13 mouse cellular contexts compared by ENCODE assay signal in the genomic region with DNA sequence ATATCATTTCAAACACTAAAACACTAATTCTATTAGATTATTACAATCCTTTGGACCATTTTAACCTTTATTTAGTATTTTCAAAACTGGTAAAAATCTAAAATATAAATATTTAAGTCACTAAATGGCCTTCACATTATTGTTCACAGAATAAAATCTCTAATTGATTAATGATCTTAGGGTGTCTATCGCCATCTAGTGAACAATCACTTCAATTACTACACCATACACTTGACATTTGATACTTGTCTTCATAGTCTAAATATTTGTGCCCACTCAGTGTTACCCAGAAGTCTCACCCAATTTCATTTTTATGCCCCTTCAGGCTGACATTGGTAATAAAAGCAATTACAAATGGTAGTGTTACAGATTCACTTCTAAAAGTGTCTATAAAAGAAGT.
DNase-seq lines count a peak whose midpoint lies in the region; ATAC-seq and TF ChIP-seq lines count a peak whose summit lies in the region.
"Had no signal": no experiment of that assay in that cellular context is flagged by ENCODE, and none has a peak within 500 bp of the region (broad histone marks: within the 10 kb centered on the region; RNA-seq: fewer than 3 reads in every experiment).

No protein-coding gene starts in this region.

- H3K27me3 ChIP-seq in forebrain, embryonic 14.5 days (replicated peaks; ENCODE audit: control insufficient read depth, insufficient read depth, low read length) = no peaks in the 10 kb centered on the region
- H3K27me3 ChIP-seq in forebrain, embryonic 12.5 days = no peaks in the 10 kb centered on the region
- no peaks in the 10 kb centered on the region for H3K27me3 ChIP-seq in limb, embryonic 14.5 days (ENCODE audit: control insufficient read depth, insufficient read depth, low read length)
- no peaks in the 10 kb centered on the region for H3K27me3 ChIP-seq in limb, embryonic 10.5 days (ENCODE audit: low read depth, poor library complexity, severe bottlenecking)
- no peaks in the 10 kb centered on the region for H3K27me3 ChIP-seq in CH12.LX (replicated peaks)
- H3K27me3 ChIP-seq: embryonic facial prominence, embryonic 12.5 days; heart, embryonic 13.5 days; stomach, embryonic 15.5 days had no signal

- in situ Hi-C loops in CH12.LX (cut with MboI; ENCODE audit: low pct_ligation_motif_present, low pct_unique_long_range_greater_than_20kb, low sequenced_read_pairs) = no loop called here

- peak in 1 of 2 experiments; percentile 35; a peak in 2 of 4 replicates for TF ChIP-seq CTCF in CH12.LX (conservative IDR thresholded peaks at IDR 0.05 in 1 of 2, IDR thresholded peaks at IDR 0.05 in 1 of 2; ENCODE audit: low read depth in 2 of 2, low read length in 2 of 2)

- intact Hi-C loops in gastrocnemius, postnatal 14 days (cut with DNase I; ENCODE audit: low total_unique reads) = no loop called here

- H3K4me1 ChIP-seq in forebrain, embryonic 14.5 days (ENCODE audit: control insufficient read depth, insufficient read depth, low read length) = no peaks in the 10 kb centered on the region
- H3K4me1 ChIP-seq in forebrain, embryonic 12.5 days = no peaks in the 10 kb centered on the region
- no peaks in the 10 kb centered on the region for H3K4me1 ChIP-seq in limb, embryonic 14.5 days (ENCODE audit: control insufficient read depth, insufficient read depth, low read length)
- no peaks in the 10 kb centered on the region for H3K4me1 ChIP-seq in limb, embryonic 10.5 days
- no peaks in the 10 kb centered on the region for H3K4me1 ChIP-seq in CH12.LX (ENCODE audit: control insufficient read depth in 1 of 2, insufficient read depth in 2 of 2)
- H3K4me1 ChIP-seq: embryonic facial prominence, embryonic 12.5 days; heart, embryonic 13.5 days; stomach, embryonic 15.5 days had no signal

- dilution Hi-C loops in CH12.LX (cut with MboI; ENCODE audit: extremely low pct_ligation_motif_present, extremely low pct_unique_long_range_greater_than_20kb, low sequenced_read_pairs) = no loop called here

- no peak overlapping the region for H3K4me2 ChIP-seq in forebrain, embryonic 14.5 days (ENCODE audit: low read length)
- no peak overlapping the region for H3K4me2 ChIP-seq in forebrain, embryonic 12.5 days
- H3K4me2 ChIP-seq in limb, embryonic 14.5 days (replicated peaks; ENCODE audit: low read depth, low read length, severe bottlenecking) = no peak overlapping the region
- no peak overlapping the region for H3K4me2 ChIP-seq in CH12.LX (ENCODE audit: insufficient read depth, low read depth, poor library complexity, severe bottlenecking)
- H3K4me2 ChIP-seq: embryonic facial prominence, embryonic 12.5 days; heart, embryonic 13.5 days; stomach, embryonic 15.5 days had no signal

- no peaks in the 10 kb centered on the region for H3K9me3 ChIP-seq in forebrain, embryonic 14.5 days (replicated peaks; ENCODE audit: control insufficient read depth, low read length)
- H3K9me3 ChIP-seq in forebrain, embryonic 12.5 days = no peaks in the 10 kb centered on the region
- no peaks in the 10 kb centered on the region for H3K9me3 ChIP-seq in limb, embryonic 14.5 days (ENCODE audit: control insufficient read depth, low read length)
- H3K9me3 ChIP-seq in limb, embryonic 10.5 days (replicated peaks) = no peaks in the 10 kb centered on the region
- H3K9me3 ChIP-seq in CH12.LX (replicated peaks; ENCODE audit: low read length) = no peaks in the 10 kb centered on the region
- H3K9me3 ChIP-seq: embryonic facial prominence, embryonic 12.5 days; heart, embryonic 13.5 days; stomach, embryonic 15.5 days had no signal

- no peak overlapping the region for H3K4me3 ChIP-seq in forebrain, embryonic 14.5 days (ENCODE audit: low read depth, low read length)
- H3K4me3 ChIP-seq in forebrain, embryonic 12.5 days (replicated peaks) = no peak overlapping the region
- H3K4me3 ChIP-seq in limb, embryonic 14.5 days (replicated peaks; ENCODE audit: low read length) = no peak overlapping the region
- no peak overlapping the region for H3K4me3 ChIP-seq in limb, embryonic 10.5 days
- no peak overlapping the region for H3K4me3 ChIP-seq in CH12.LX (replicated peaks in 1 of 3; ENCODE audit: low read depth in 2 of 3, low read length in 2 of 3, poor library complexity in 1 of 3)
- H3K4me3 ChIP-seq: embryonic facial prominence, embryonic 12.5 days; heart, embryonic 13.5 days; stomach, embryonic 15.5 days had no signal

- ATAC-seq in forebrain, embryonic 14.5 days = no peak
- no peak for ATAC-seq in forebrain, embryonic 12.5 days (ENCODE audit: low FRiP score)
- no peak for ATAC-seq in limb, embryonic 14.5 days (ENCODE audit: low FRiP score, low read depth)
- 0 out of 2 replicates have a peak, but pooled peaks have one; percentile 41 for ATAC-seq in megakaryocyte-erythroid progenitor cell, adult 5-6 weeks (replicated peaks; ENCODE audit: low FRiP score, low TSS enrichment, poor library complexity, severe bottlenecking)

- TF ChIP-seq POLR2A in limb, embryonic 14.5 days (IDR thresholded peaks at IDR 0.05; ENCODE audit: borderline replicate concordance, extremely low read depth, insufficient read depth, insufficient read length) = no peak
- no peak for TF ChIP-seq POLR2A in CH12.LX (IDR thresholded peaks at IDR 0.05; ENCODE audit: low read depth, low read length)

- 27% methylated on average over 1 of the region's 1 CpGs for WGBS in forebrain, embryonic 14.5 days
- 41% methylated on average over 1 of the region's 1 CpGs for WGBS in forebrain, embryonic 12.5 days
- WGBS in limb, embryonic 14.5 days = 37% methylated on average over 1 of the region's 1 CpGs
- 42% methylated on average over 1 of the region's 1 CpGs for WGBS in limb, embryonic 10.5 days

- no peak overlapping the region for H3K9ac ChIP-seq in forebrain, embryonic 14.5 days (ENCODE audit: low read length)
- no peak overlapping the region for H3K9ac ChIP-seq in forebrain, embryonic 12.5 days
- H3K9ac ChIP-seq in limb, embryonic 14.5 days (ENCODE audit: low read depth, low read length, severe bottlenecking) = no peak overlapping the region
- H3K9ac ChIP-seq in CH12.LX (ENCODE audit: insufficient read depth, low read depth) = no peak overlapping the region
- H3K9ac ChIP-seq: embryonic facial prominence, embryonic 12.5 days; heart, embryonic 13.5 days; stomach, embryonic 15.5 days had no signal

- no peak for TF ChIP-seq EP300 in CH12.LX (IDR thresholded peaks at IDR 0.05; ENCODE audit: low read length)

- H3K36me3 ChIP-seq in forebrain, embryonic 14.5 days (ENCODE audit: control insufficient read depth, insufficient read depth, low read length) = no peaks in the 10 kb centered on the region
- H3K36me3 ChIP-seq in forebrain, embryonic 12.5 days (replicated peaks) = no peaks in the 10 kb centered on the region
- H3K36me3 ChIP-seq in limb, embryonic 14.5 days (ENCODE audit: control insufficient read depth, insufficient read depth, low read length) = 0 out of 2 replicates have a peak, but pooled peaks cover 4% of the 10 kb centered on the region
- peaks cover 9% of the 10 kb centered on the region for H3K36me3 ChIP-seq in limb, embryonic 10.5 days
- H3K36me3 ChIP-seq in CH12.LX (replicated peaks in 1 of 2; ENCODE audit: control insufficient read depth in 1 of 2, insufficient read depth in 1 of 2, low read length in 1 of 2) = peaks cover 0 to 11% of the 10 kb centered on the region in 2 experiments
- H3K36me3 ChIP-seq: embryonic facial prominence, embryonic 12.5 days; heart, embryonic 13.5 days; stomach, embryonic 15.5 days had no signal

- TF ChIP-seq RAD21 in CH12.LX (IDR thresholded peaks at IDR 0.05; ENCODE audit: low read depth, low read length) = peak; percentile 28

- no peak overlapping the region for H3K27ac ChIP-seq in forebrain, embryonic 14.5 days (ENCODE audit: low read depth, low read length)
- H3K27ac ChIP-seq in forebrain, embryonic 12.5 days = no peak overlapping the region
- H3K27ac ChIP-seq in limb, embryonic 14.5 days (replicated peaks; ENCODE audit: low read depth, low read length) = no peak overlapping the region
- H3K27ac ChIP-seq in limb, embryonic 10.5 days = no peak overlapping the region
- H3K27ac ChIP-seq in CH12.LX (ENCODE audit: insufficient read depth, low read depth) = no peak overlapping the region
- H3K27ac ChIP-seq: embryonic facial prominence, embryonic 12.5 days; heart, embryonic 13.5 days; stomach, embryonic 15.5 days had no signal

- DNase-seq in forebrain, embryonic 14.5 days (ENCODE audit: low spot score) = peak; percentile 52
- peak; percentile 8 for DNase-seq in limb, embryonic 14.5 days (ENCODE audit: low spot score)
- DNase-seq in limb, embryonic 10.5 days (ENCODE audit: low spot score) = no peak
- DNase-seq in CH12.LX (ENCODE audit: extremely low read depth) = peak; percentile 1
- no peak for DNase-seq in ovary, postnatal 10 days (ENCODE audit: low spot score)
- no peak for DNase-seq in gastrocnemius, postnatal 14 days
- DNase-seq: kidney, adult 11 months; lung, postnatal 36 days had no signal

- H3K79me2 ChIP-seq in CH12.LX (replicated peaks; ENCODE audit: control insufficient read depth, extremely low read depth, insufficient read depth, poor library complexity, severe bottlenecking) = no peaks in the 10 kb centered on the region

TF ChIP-seq in CH12.LX, 34 proteins besides CTCF, POLR2A, EP300 and RAD21:
- TF ChIP-seq ZKSCAN1 (IDR thresholded peaks at IDR 0.05; ENCODE audit: borderline replicate concordance, low read depth, low read length) (no peak), ZNF384 (IDR thresholded peaks at IDR 0.05; ENCODE audit: low read depth, low read length) (no peak), SMC3 (IDR thresholded peaks at IDR 0.05; ENCODE audit: low read depth, low read length) (no peak), UBTF (IDR thresholded peaks at IDR 0.05; ENCODE audit: low read depth, low read length) (no peak), MAZ (IDR thresholded peaks at IDR 0.05; ENCODE audit: low read depth, low read length) (no peak), ETS1 (conservative IDR thresholded peaks at IDR 0.05; ENCODE audit: low read depth, low read length) (no peak), MYC (IDR thresholded peaks at IDR 0.05; ENCODE audit: low read depth, low read length) (no peak), ZC3H11A (IDR thresholded peaks at IDR 0.05; ENCODE audit: low read depth, low read length) (no peak), GABPA (IDR thresholded peaks at IDR 0.05; ENCODE audit: insufficient replicate concordance, low read depth, low read length) (no peak), IRF4 (IDR thresholded peaks at IDR 0.05; ENCODE audit: low read depth, low read length) (no peak), SIN3A (IDR thresholded peaks at IDR 0.05; ENCODE audit: low read length) (no peak), MAFK (IDR thresholded peaks at IDR 0.05; ENCODE audit: insufficient replicate concordance, low read length) (no peak), NRF1 (IDR thresholded peaks at IDR 0.05; ENCODE audit: low read depth, low read length) (no peak), RCOR1 (conservative IDR thresholded peaks at IDR 0.05; ENCODE audit: low read depth, low read length) (no peak), MXI1 (IDR thresholded peaks at IDR 0.05; ENCODE audit: low read depth, low read length) (no peak), CHD2 (IDR thresholded peaks at IDR 0.05; ENCODE audit: low read length) (no peak), POLR2AphosphoS2 (IDR thresholded peaks at IDR 0.05; ENCODE audit: low read depth, low read length) (no peak)

Comparison
In these comparisons a context has a peak if more than half of its experiments do, and no peak if none do; other contexts are left out.
1. DNase-seq: peak in forebrain, embryonic 14.5 days (single experiment), limb, embryonic 14.5 days (single experiment) and CH12.LX (single experiment); none in limb, embryonic 10.5 days (single experiment), ovary, postnatal 10 days (single experiment) and gastrocnemius, postnatal 14 days (single experiment).